Mouse (Mus musculus) thymus, adult 2 months (tissue): ENCODE measurements at regions not wholly inside any gene's neighbourhood (a gene's known extent, or its start where the extent isn't known, plus 50 kb on each side); places are given as distances from the start of the nearest gene placed in this dataset.
A peak's percentile ranks its signal among the peaks of the same experiment; 100 is the strongest.

ENCODE experiments used
- DNase-seq: peaks from one replicate; pipeline ENCODE4 v3.0.0; 2021
- H3K27ac ChIP-seq: fragments of 200-500 bp; 2 replicates; pipeline ENCODE4 v1.5.1; 2012; ENCODE audit warnings: low read length, control low read depth; ENCODE audit not compliant: control insufficient read depth, insufficient read depth
- H3K27me3 ChIP-seq: fragments of 200-500 bp; 2 replicates; pipeline ENCODE4 v1.6.1; 2012; ENCODE audit warnings: mild to moderate bottlenecking, low read length, moderate library complexity, mixed read lengths; ENCODE audit not compliant: control insufficient read depth, insufficient read depth
- H3K36me3 ChIP-seq: fragments of 200-500 bp; 2 replicates; pipeline ENCODE4 v1.6.1; 2012; ENCODE audit warnings: mild to moderate bottlenecking, low read length, moderate library complexity; ENCODE audit not compliant: control insufficient read depth, insufficient read depth
- H3K4me1 ChIP-seq: fragments of 200-500 bp; replicated peaks from 2 replicates; pipeline ENCODE4 v1.6.1; 2012; ENCODE audit warnings: low read length; ENCODE audit not compliant: control insufficient read depth, insufficient read depth
- H3K4me3 ChIP-seq: fragments of 200-500 bp; 2 replicates; pipeline ENCODE4 v1.5.1; 2012; ENCODE audit warnings: mild to moderate bottlenecking, low read length, control low read depth, moderate library complexity; ENCODE audit not compliant: control insufficient read depth, insufficient read depth
- CTCF ChIP-seq: fragments of 200-500 bp; IDR thresholded peaks from 2 replicates; pipeline ENCODE4 v1.5.1; 2012; ENCODE audit warnings: mild to moderate bottlenecking, control low read depth, low read length, moderate library complexity, borderline replicate concordance; ENCODE audit not compliant: control insufficient read depth, poor library complexity, insufficient read depth; ENCODE audit errors: extremely low read depth
- POLR2A ChIP-seq: fragments of 200-500 bp; IDR thresholded peaks from 2 replicates; pipeline ENCODE4 v1.6.1; 2012; ENCODE audit warnings: mild to moderate bottlenecking, low read length, control low read depth, moderate library complexity; ENCODE audit not compliant: control insufficient read depth, poor library complexity, insufficient read depth; ENCODE audit errors: extremely low read depth
- WGBS: fragments of 180-500 bp; shearing (Covaris S2); methylation state at CpG from one replicate; pipeline ENCODE4 v1.1.7; 2018; 5-methylcytosine and 5-hydroxymethylcytosine counted together

- Histone ChIP-seq H3K4me3 (no peak overlapping the region), H3K36me3 (no peaks in the 10 kb centered on the region), H3K27ac (no peak overlapping the region), H3K27me3 (no peaks in the 10 kb centered on the region), H3K4me1 (peaks cover 21% of the 10 kb centered on the region)
- no peak for TF ChIP-seq POLR2A
- TF ChIP-seq CTCF: no peak
- no peak for DNase-seq
- WGBS: 63% methylated on average over 5 of the region's 5 CpGs
Measured at GRCm38 (mm10) chr6:127251671-127251985, 99.6 kb upstream of the Ccnd2 start.

GRCm38 (mm10) chr6:127252000-127252721, 100.2 kb upstream of the Ccnd2 start:
- Histone ChIP-seq H3K27me3 (no peaks in the 10 kb centered on the region), H3K4me1 (peaks cover 16% of the 10 kb centered on the region), H3K27ac (no peak overlapping the region), H3K4me3 (no peak overlapping the region), H3K36me3 (no peaks in the 10 kb centered on the region)
- TF ChIP-seq CTCF (no peak), POLR2A (no peak)
- WGBS: 71% methylated on average over 3 of the region's 3 CpGs
- no peak for DNase-seq

- no peak for DNase-seq
- Histone ChIP-seq H3K27me3 (no peaks in the 10 kb centered on the region), H3K4me1 (peaks cover 5% of the 10 kb centered on the region; the same call in 1 of the 2 replicates), H3K36me3 (no peaks in the 10 kb centered on the region), H3K4me3 (no peak overlapping the region), H3K27ac (no peak overlapping the region)
- TF ChIP-seq CTCF: no peak
- TF ChIP-seq POLR2A: no peak
- 9% methylated on average over 3 of the region's 3 CpGs for WGBS
Measured at GRCm38 (mm10) chr6:127253935-127254334, 101.9 kb upstream of the Ccnd2 start.

GRCm38 (mm10) chr6:127263903-127264680, 112.1 kb upstream of the Ccnd2 start:
- H3K4me1 ChIP-seq: peaks cover 24% of the 10 kb centered on the region
- no peak overlapping the region for H3K4me3 ChIP-seq
- 32% methylated on average over 5 of the region's 5 CpGs for WGBS
- no peak for DNase-seq
- no peak for TF ChIP-seq CTCF
- no peak for TF ChIP-seq POLR2A
- no peaks in the 10 kb centered on the region for H3K36me3 ChIP-seq
- H3K27me3 ChIP-seq: no peaks in the 10 kb centered on the region
- no peak overlapping the region for H3K27ac ChIP-seq

GRCm38 (mm10) chr6:127265063-127265775, 113.2 kb upstream of the Ccnd2 start:
- H3K36me3 ChIP-seq: no peaks in the 10 kb centered on the region
- peaks cover 25% of the 10 kb centered on the region for H3K4me1 ChIP-seq
- DNase-seq: no peak
- TF ChIP-seq CTCF: no peak
- no peak for TF ChIP-seq POLR2A
- 10% methylated on average over 9 of the region's 9 CpGs for WGBS
- no peak overlapping the region for H3K4me3 ChIP-seq
- no peak overlapping the region for H3K27ac ChIP-seq
- H3K27me3 ChIP-seq: no peaks in the 10 kb centered on the region

DNA sequence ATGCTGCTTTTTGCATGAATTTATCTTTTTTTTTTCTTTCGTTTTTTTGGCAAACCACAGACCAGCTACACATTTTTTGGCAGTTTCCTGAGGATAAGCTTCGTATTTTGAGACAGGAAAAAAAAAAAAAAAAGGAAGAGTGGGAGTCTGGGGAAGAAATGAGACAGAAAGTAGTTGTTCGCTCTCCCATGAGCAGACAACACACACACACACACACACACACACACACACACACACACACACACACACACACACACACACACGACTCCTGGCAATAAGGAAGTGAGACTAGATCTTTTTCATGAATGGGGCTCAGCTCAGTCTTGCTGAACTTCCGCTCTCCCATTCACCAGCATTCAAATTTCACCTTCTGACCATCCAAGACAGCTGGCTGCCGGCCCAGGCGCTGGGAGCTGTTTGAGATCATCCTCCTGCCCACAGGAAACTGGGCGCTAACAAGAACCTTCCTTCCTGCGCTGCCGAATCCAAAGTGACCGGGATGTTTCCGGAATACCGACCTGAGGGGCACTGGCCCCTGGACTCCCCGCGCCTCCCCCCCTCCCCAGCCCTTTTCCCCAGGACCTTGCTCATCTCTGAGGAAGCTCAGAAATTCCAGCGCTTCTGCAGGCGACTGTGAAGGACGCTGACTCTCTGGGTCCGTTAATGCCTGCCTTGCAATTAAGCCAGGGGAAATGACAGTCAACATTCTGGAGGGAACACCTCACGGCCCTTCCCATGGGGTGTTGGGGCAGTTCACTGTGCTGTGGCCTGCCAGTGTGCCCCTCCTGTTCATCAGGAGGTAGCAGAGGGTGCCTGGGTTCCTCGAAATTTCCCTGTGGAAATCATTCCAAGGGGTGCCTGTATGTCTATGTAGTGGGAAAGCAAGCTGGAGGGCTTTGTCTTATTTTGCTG, 114.2 kb upstream of the Ccnd2 start:
- Histone ChIP-seq H3K27me3 (no peaks in the 10 kb centered on the region), H3K27ac (no peak overlapping the region), H3K36me3 (no peaks in the 10 kb centered on the region), H3K4me1 (peaks cover 31% of the 10 kb centered on the region), H3K4me3 (peak overlapping the region; percentile 42)
- DNase-seq: peak; percentile 47
- 4% methylated on average over 21 of the region's 21 CpGs for WGBS
- TF ChIP-seq CTCF (no peak), POLR2A (no peak)
